Mouse (Mus musculus): ENCODE data around the gene Dlg2. TPM values are rescaled to one million over a fixed set of nuclear protein-coding genes. Genes with fewer than 3 reads are reported as not detected.

Dlg2 gene
- total and polyA plus RNA-seq, 3 experiments = 0.72 to 1.9 (median 1.7) TPM

GRCm38 (mm10) chr7:90649512-90649911 lies 173.0 kb downstream of the Dlg2 start:
- H3K36me3 ChIP-seq (ENCODE audit: control insufficient read depth, insufficient read depth, low read length) = no peaks in the 10 kb centered on the region
- H3K9ac ChIP-seq (ENCODE audit: low read depth, low read length) = no peak overlapping the region
- H3K4me1 ChIP-seq (ENCODE audit: control insufficient read depth, insufficient read depth, low read length) = no peaks in the 10 kb centered on the region
- no peaks in the 10 kb centered on the region for H3K79me2 ChIP-seq (replicated peaks; ENCODE audit: control insufficient read depth, insufficient read depth, low read length)
- intact Hi-C loops (cut with DNase I) = no loop called here
- WGBS = 81% methylated on average over 1 of the region's 1 CpGs
- H3K27me3 ChIP-seq (ENCODE audit: control insufficient read depth, insufficient read depth, low read length) = no peaks in the 10 kb centered on the region
- H3K4me3 ChIP-seq = no peak overlapping the region
- DNase-seq = no peak
- no peak for TF ChIP-seq POLR2A (IDR thresholded peaks at IDR 0.05; ENCODE audit: insufficient read depth, low read depth, low read length)
- no peak for TF ChIP-seq CTCF (IDR thresholded peaks at IDR 0.05)
- TF ChIP-seq EP300 (IDR thresholded peaks at IDR 0.05; ENCODE audit: insufficient read depth, low read depth, low read length) = no peak
- no peak overlapping the region for H3K27ac ChIP-seq

GRCm38 (mm10) chr7:90651128-90651527 lies 174.7 kb downstream of the Dlg2 start:
- Histone ChIP-seq H3K27ac (no peak overlapping the region), H3K27me3 (ENCODE audit: control insufficient read depth, insufficient read depth, low read length) (no peaks in the 10 kb centered on the region), H3K4me1 (ENCODE audit: control insufficient read depth, insufficient read depth, low read length) (no peaks in the 10 kb centered on the region), H3K36me3 (ENCODE audit: control insufficient read depth, insufficient read depth, low read length) (no peaks in the 10 kb centered on the region), H3K79me2 (replicated peaks; ENCODE audit: control insufficient read depth, insufficient read depth, low read length) (no peaks in the 10 kb centered on the region), H3K9ac (ENCODE audit: low read depth, low read length) (no peak overlapping the region), H3K4me3 (no peak overlapping the region)
- intact Hi-C loops (cut with DNase I) = no loop called here
- no peak for DNase-seq
- TF ChIP-seq EP300 (IDR thresholded peaks at IDR 0.05; ENCODE audit: insufficient read depth, low read depth, low read length) (no peak), CTCF (IDR thresholded peaks at IDR 0.05) (no peak)
- WGBS = 58% methylated on average over 6 of the region's 6 CpGs

GRCm38 (mm10) chr7:90651611-90652010 lies 175.1 kb downstream of the Dlg2 start:
- no peak overlapping the region for H3K9ac ChIP-seq (ENCODE audit: low read depth, low read length)
- no peaks in the 10 kb centered on the region for H3K4me1 ChIP-seq (ENCODE audit: control insufficient read depth, insufficient read depth, low read length)
- DNase-seq = no peak
- no peak overlapping the region for H3K27ac ChIP-seq
- WGBS = 78% methylated on average over 2 of the region's 2 CpGs
- H3K79me2 ChIP-seq (replicated peaks; ENCODE audit: control insufficient read depth, insufficient read depth, low read length) = no peaks in the 10 kb centered on the region
- H3K36me3 ChIP-seq (ENCODE audit: control insufficient read depth, insufficient read depth, low read length) = no peaks in the 10 kb centered on the region
- intact Hi-C loops (cut with DNase I) = no loop called here
- no peak overlapping the region for H3K4me3 ChIP-seq
- TF ChIP-seq CTCF (IDR thresholded peaks at IDR 0.05) = no peak
- TF ChIP-seq EP300 (IDR thresholded peaks at IDR 0.05; ENCODE audit: insufficient read depth, low read depth, low read length) = no peak
- TF ChIP-seq POLR2A (IDR thresholded peaks at IDR 0.05; ENCODE audit: insufficient read depth, low read depth, low read length) = no peak
- no peaks in the 10 kb centered on the region for H3K27me3 ChIP-seq (ENCODE audit: control insufficient read depth, insufficient read depth, low read length)

- no peak overlapping the region for H3K27ac ChIP-seq
- TF ChIP-seq EP300 (IDR thresholded peaks at IDR 0.05; ENCODE audit: insufficient read depth, low read depth, low read length) (no peak), POLR2A (IDR thresholded peaks at IDR 0.05; ENCODE audit: insufficient read depth, low read depth, low read length) (no peak), CTCF (IDR thresholded peaks at IDR 0.05) (no peak)
- no peaks in the 10 kb centered on the region for H3K4me1 ChIP-seq (ENCODE audit: control insufficient read depth, insufficient read depth, low read length)
- no peaks in the 10 kb centered on the region for H3K36me3 ChIP-seq (ENCODE audit: control insufficient read depth, insufficient read depth, low read length)
- H3K27me3 ChIP-seq (ENCODE audit: control insufficient read depth, insufficient read depth, low read length) = no peaks in the 10 kb centered on the region
- H3K79me2 ChIP-seq (replicated peaks; ENCODE audit: control insufficient read depth, insufficient read depth, low read length) = no peaks in the 10 kb centered on the region
- no peak overlapping the region for H3K4me3 ChIP-seq
- no peak for DNase-seq
- no peak overlapping the region for H3K9ac ChIP-seq (ENCODE audit: low read depth, low read length)
- 60% methylated on average over 3 of the region's 3 CpGs for WGBS
- intact Hi-C loops (cut with DNase I) = no loop called here
Measured at GRCm38 (mm10) chr7:90658593-90658992, 182.1 kb downstream of the Dlg2 start.

- H3K79me2 ChIP-seq (replicated peaks; ENCODE audit: control insufficient read depth, insufficient read depth, low read length) = no peaks in the 10 kb centered on the region
- no peak overlapping the region for H3K27ac ChIP-seq
- H3K4me3 ChIP-seq = no peak overlapping the region
- no peak for DNase-seq
- H3K27me3 ChIP-seq (ENCODE audit: control insufficient read depth, insufficient read depth, low read length) = no peaks in the 10 kb centered on the region
- TF ChIP-seq CTCF (IDR thresholded peaks at IDR 0.05) (no peak), POLR2A (IDR thresholded peaks at IDR 0.05; ENCODE audit: insufficient read depth, low read depth, low read length) (no peak), EP300 (IDR thresholded peaks at IDR 0.05; ENCODE audit: insufficient read depth, low read depth, low read length) (no peak)
- H3K36me3 ChIP-seq (ENCODE audit: control insufficient read depth, insufficient read depth, low read length) = no peaks in the 10 kb centered on the region
- no peaks in the 10 kb centered on the region for H3K4me1 ChIP-seq (ENCODE audit: control insufficient read depth, insufficient read depth, low read length)
- H3K9ac ChIP-seq (ENCODE audit: low read depth, low read length) = no peak overlapping the region
- intact Hi-C loops (cut with DNase I) = no loop called here
Measured at GRCm38 (mm10) chr7:90694050-90694449, 217.6 kb downstream of the Dlg2 start.

GRCm38 (mm10) chr7:90696181-90696950 lies 219.9 kb downstream of the Dlg2 start:
- Histone ChIP-seq H3K36me3 (ENCODE audit: control insufficient read depth, insufficient read depth, low read length) (no peaks in the 10 kb centered on the region), H3K9ac (ENCODE audit: low read depth, low read length) (no peak overlapping the region), H3K79me2 (replicated peaks; ENCODE audit: control insufficient read depth, insufficient read depth, low read length) (no peaks in the 10 kb centered on the region), H3K4me3 (no peak overlapping the region), H3K27ac (no peak overlapping the region), H3K4me1 (ENCODE audit: control insufficient read depth, insufficient read depth, low read length) (no peaks in the 10 kb centered on the region), H3K27me3 (ENCODE audit: control insufficient read depth, insufficient read depth, low read length) (no peaks in the 10 kb centered on the region)
- TF ChIP-seq EP300 (IDR thresholded peaks at IDR 0.05; ENCODE audit: insufficient read depth, low read depth, low read length) = no peak
- no peak for TF ChIP-seq CTCF (IDR thresholded peaks at IDR 0.05)
- TF ChIP-seq POLR2A (IDR thresholded peaks at IDR 0.05; ENCODE audit: insufficient read depth, low read depth, low read length) = no peak
- 60% methylated on average over 7 of the region's 7 CpGs for WGBS
- intact Hi-C loops (cut with DNase I) = no loop called here
- DNase-seq = no peak
